Mouse (Mus musculus) adrenal gland, adult 10 weeks (tissue): Measurements from ENCODE around the gene Olfr10. TPM values are rescaled to one million over a fixed set of nuclear protein-coding genes. Genes with fewer than 3 reads are reported as not detected.

ENCODE experiments used
- polyA plus RNA-seq: library from polyadenylated mRNA; stranded (reverse); fragments of 350-450 nt; fragmentation: Illumina TruSeq; extraction: RNeasy Lipid Tissue Mini Kit (QIAGEN cat#74804); gene quantifications from one replicate; pipeline ENCODE4 v1.2.3, GENCODE M21; 2014; ENCODE audit warnings: low read depth, low replicate concordance

Gene Olfr10
- not detected for polyA plus RNA-seq

DNA sequence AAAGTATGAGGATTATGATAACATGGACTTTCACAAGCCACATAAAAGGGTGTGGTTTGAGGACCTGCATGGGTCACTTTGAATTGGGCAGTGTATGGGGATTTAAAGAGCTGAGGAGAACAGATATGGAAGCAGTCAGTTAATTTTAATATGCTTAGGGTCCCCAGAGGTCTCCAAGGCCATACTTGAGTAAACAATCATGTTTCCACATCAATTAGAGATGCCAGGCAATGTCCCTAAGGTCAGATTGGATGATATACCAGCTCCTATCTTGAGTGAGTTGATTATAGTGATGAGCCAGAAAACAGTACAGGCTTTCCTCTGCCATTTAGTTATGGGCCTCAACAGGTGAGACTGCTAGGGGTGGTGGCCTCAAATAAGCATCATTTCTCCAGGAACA is at the start of gene Olfr10:
Gene Olfr10, plus strand, starts transcription at position 301 of the 400 bp plus-strand sequence.

GRCm38 (mm10) chr11:49278222-49278621 is 26.3 kb upstream of the Olfr10 start, which contains the start of gene Olfr1393:
Gene Olfr1393, plus strand, starts transcription at chr11:49278304.

DNA sequence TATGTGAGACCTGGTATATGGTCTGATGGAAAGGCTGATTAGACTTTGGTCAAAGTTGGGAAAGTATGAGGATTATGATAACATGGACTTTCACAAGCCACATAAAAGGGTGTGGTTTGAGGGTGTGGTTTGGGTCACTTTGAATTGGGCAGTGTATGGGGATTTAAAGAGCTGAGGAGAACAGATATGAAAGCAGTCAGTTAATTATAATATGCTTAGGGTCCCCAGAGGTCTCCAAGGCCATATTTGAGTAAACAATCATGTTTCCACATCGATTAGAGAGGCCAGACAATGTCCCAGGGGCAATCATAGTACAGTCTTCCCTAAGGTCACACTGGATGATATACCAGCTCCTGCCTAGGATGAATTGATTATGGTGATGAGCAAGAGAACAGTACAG is 19.6 kb upstream of the Olfr10 start, which contains the start of gene Olfr1392:
Gene Olfr1392, plus strand, starts transcription at position 301 of the 400 bp plus-strand sequence.

GRCm38 (mm10) chr11:49322442-49322841 is 17.9 kb downstream of the Olfr10 start, which contains the start of gene Olfr1391:
Gene Olfr1391, plus strand, starts transcription at chr11:49322742.

DNA sequence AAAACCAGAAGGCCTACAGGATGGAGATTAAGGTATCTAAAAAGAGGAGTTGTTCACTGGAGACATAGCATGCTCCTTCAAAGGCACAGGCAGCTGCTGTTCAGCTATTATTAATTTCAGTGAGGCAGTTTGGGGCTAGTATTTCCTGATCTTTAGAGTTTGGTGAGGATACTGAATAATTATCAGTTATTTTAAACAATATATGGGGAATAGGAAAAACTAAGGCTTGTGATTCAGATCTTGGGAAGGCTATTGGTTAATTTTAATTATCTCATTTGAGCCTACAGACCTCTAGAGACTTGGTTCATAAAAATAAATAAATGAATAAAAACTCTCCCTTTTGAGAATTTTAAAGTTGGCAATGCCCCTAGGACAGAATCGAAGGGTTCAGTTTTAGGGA is 30.3 kb downstream of the Olfr10 start, which contains the start of gene Olfr1390:
Gene Olfr1390, plus strand, starts transcription at position 301 of the 400 bp plus-strand sequence.

Other genes starting within 250 kb of the Olfr10 start
- gene Tgtp2, start 240.5 kb upstream of the Olfr10 start, polyA plus RNA-seq, result 23.6 TPM
- 9.7 TPM for gene Ifi47, start 228.2 kb upstream of the Olfr10 start, polyA plus RNA-seq
- 5.4 TPM for gene Olfr1396, start 189.9 kb upstream of the Olfr10 start, polyA plus RNA-seq
- not detected for gene Olfr1395, start 162.5 kb upstream of the Olfr10 start, polyA plus RNA-seq
- not detected for gene Olfr1394, start 150.4 kb upstream of the Olfr10 start, polyA plus RNA-seq
- 96.9 TPM for gene Btnl9, start 117.6 kb upstream of the Olfr10 start, polyA plus RNA-seq
- gene Zfp62, start 101.4 kb upstream of the Olfr10 start, polyA plus RNA-seq, result 131 TPM
- gene Mgat1, start 60.5 kb upstream of the Olfr10 start, polyA plus RNA-seq, result 21.6 TPM
- not detected for gene Olfr1393, start 26.4 kb upstream of the Olfr10 start, polyA plus RNA-seq
- 0.17 TPM for gene Olfr1392, start 19.5 kb upstream of the Olfr10 start, polyA plus RNA-seq
- not detected for gene Olfr1391, start 18.0 kb downstream of the Olfr10 start, polyA plus RNA-seq
- not detected for gene Olfr1390, start 30.4 kb downstream of the Olfr10 start, polyA plus RNA-seq
- gene Olfr1389, start 118.3 kb downstream of the Olfr10 start, polyA plus RNA-seq, result not detected
- not detected for gene Olfr1388, start 131.9 kb downstream of the Olfr10 start, polyA plus RNA-seq
- gene Olfr1387, start 150.6 kb downstream of the Olfr10 start, polyA plus RNA-seq, result not detected
- gene Olfr1386, start 160.3 kb downstream of the Olfr10 start, polyA plus RNA-seq, result not detected
- not detected for gene Olfr1385, start 184.3 kb downstream of the Olfr10 start, polyA plus RNA-seq
- gene Olfr1384, start 202.0 kb downstream of the Olfr10 start, polyA plus RNA-seq, result not detected
- not detected for gene Olfr1383, start 214.9 kb downstream of the Olfr10 start, polyA plus RNA-seq
- gene Olfr1382, start 223.5 kb downstream of the Olfr10 start, polyA plus RNA-seq, result not detected
- gene Olfr1381, start 238.7 kb downstream of the Olfr10 start, polyA plus RNA-seq, result not detected